Comparison of ENCODE assay signal across 18 mouse cellular contexts in genomic region chr11:53869172-53869571, GRCm38 (mm10). TPM values are rescaled to one million over a fixed set of nuclear protein-coding genes. Genes with fewer than 3 reads are reported as not detected.
"Had no signal": no experiment of that assay in that cellular context is flagged by ENCODE, and none has a peak within 500 bp of the region (broad histone marks: within the 10 kb centered on the region; RNA-seq: fewer than 3 reads in every experiment).

No protein-coding gene starts in this region.

- H3K9ac ChIP-seq: lung, embryonic 15.5 days; midbrain, embryonic 13.5 days; midbrain, embryonic 15.5 days; neural tube, embryonic 12.5 days; stomach, embryonic 15.5 days had no signal

- H3K36me3 ChIP-seq: lung, embryonic 15.5 days had no signal

- H3K4me3 ChIP-seq: lung, embryonic 15.5 days; megakaryocyte, embryonic 14.5 days; midbrain, embryonic 13.5 days; midbrain, embryonic 15.5 days; neural tube, embryonic 12.5 days; stomach, embryonic 15.5 days had no signal

- ATAC-seq: lung, postnatal 0 days; midbrain, embryonic 13.5 days; midbrain, embryonic 15.5 days had no signal

- H3K4me1 ChIP-seq: lung, embryonic 15.5 days; midbrain, embryonic 13.5 days; midbrain, embryonic 15.5 days; neural tube, embryonic 12.5 days; stomach, embryonic 15.5 days had no signal

- H3K27me3 ChIP-seq: lung, embryonic 15.5 days; megakaryocyte, embryonic 14.5 days; midbrain, embryonic 13.5 days; midbrain, embryonic 15.5 days; neural tube, embryonic 12.5 days; stomach, embryonic 15.5 days had no signal

- H3K27ac ChIP-seq: lung, embryonic 15.5 days; macrophage; midbrain, embryonic 13.5 days; midbrain, embryonic 15.5 days; neural tube, embryonic 12.5 days; stomach, embryonic 15.5 days; stomach, postnatal 0 days had no signal

- H3K4me2 ChIP-seq: lung, embryonic 15.5 days; midbrain, embryonic 11.5 days; midbrain, embryonic 13.5 days; midbrain, embryonic 15.5 days; neural tube, embryonic 12.5 days; stomach, embryonic 15.5 days had no signal

- H3K9me3 ChIP-seq: lung, embryonic 15.5 days; megakaryocyte, embryonic 14.5 days; midbrain, embryonic 13.5 days; midbrain, embryonic 15.5 days; neural tube, embryonic 12.5 days; stomach, embryonic 15.5 days had no signal

- DNase-seq: lung, adult 2 months; lung, postnatal 14 days; lung, postnatal 36 days; right cerebral cortex, postnatal 14 days; thymus, adult 2 months; thymus, postnatal 25 days; thymus, postnatal 4 days had no signal

RNA-seq across cellular contexts. Expression of gene Gm12216, which starts 10.1 kb away (rescaled TPM):
- total RNA-seq: midbrain, postnatal 0 days had no signal
- polyA plus RNA-seq: neural tube, embryonic 12.5 days had no signal
